Mouse (Mus musculus) hindbrain, postnatal 0 days (tissue): ENCODE data around the gene Tmem108. TPM values are rescaled to one million over a fixed set of nuclear protein-coding genes. Genes with fewer than 3 reads are reported as not detected.

ENCODE experiments used
- ATAC-seq: fragments of 200-750 bp; cut with Nextera tagmentation; 2 replicates; pipeline ENCODE4 v1.8.0; 2017; ENCODE audit warnings: mild to moderate bottlenecking, moderate TSS enrichment, moderate library complexity
- DNase-seq: peaks from one replicate; pipeline ENCODE4 v3.0.0-alpha.2; 2015; ENCODE audit warnings: low spot score
- H3K27ac ChIP-seq: fragments of 300-500 bp; sonication (generic); 2 replicates; pipeline ENCODE4 v1.5.1; 2014; ENCODE audit warnings: mild to moderate bottlenecking
- H3K27me3 ChIP-seq: fragments of 300-500 bp; sonication (generic); 2 replicates; pipeline ENCODE4 v1.6.1; 2014; ENCODE audit warnings: low read length, mixed read lengths; ENCODE audit not compliant: insufficient read depth
- H3K36me3 ChIP-seq: fragments of 300-500 bp; sonication (generic); 2 replicates; pipeline ENCODE4 v1.6.1; 2014; ENCODE audit warnings: low read length, mixed read lengths; ENCODE audit not compliant: insufficient read depth
- H3K4me1 ChIP-seq: fragments of 300-500 bp; sonication (generic); 2 replicates; pipeline ENCODE4 v1.6.1; 2014; ENCODE audit warnings: antibody characterized with exemption, low read length, mixed read lengths; ENCODE audit not compliant: insufficient read depth
- H3K4me2 ChIP-seq: fragments of 300-500 bp; sonication (generic); 2 replicates; pipeline ENCODE4 v1.6.1; 2014; ENCODE audit warnings: low read depth, mild to moderate bottlenecking, low read length, moderate library complexity, mixed read lengths
- H3K4me3 ChIP-seq: fragments of 300-500 bp; sonication (generic); 2 replicates; pipeline ENCODE4 v1.5.1; 2014; ENCODE audit warnings: low read length
- H3K9ac ChIP-seq: fragments of 300-500 bp; sonication (generic); replicated peaks from 2 replicates; pipeline ENCODE4 v1.6.1; 2014; ENCODE audit warnings: mild to moderate bottlenecking, low read length, moderate library complexity, mixed read lengths
- H3K9me3 ChIP-seq: fragments of 300-500 bp; sonication (generic); 2 replicates; pipeline ENCODE4 v1.6.1; 2016; ENCODE audit warnings: low read length, mixed read lengths
- CTCF ChIP-seq: IDR thresholded peaks from 2 replicates; pipeline ENCODE4 v1.5.1; 2016; ENCODE audit warnings: antibody characterized with exemption, control low read depth, low read depth
- WGBS: fragments of 180-500 bp; shearing (Covaris S2); extraction: QIAGEN DNeasy Blood & Tissue Kit; methylation state at CpG from one replicate; pipeline ENCODE4 v1.1.7; 2014; 5-methylcytosine and 5-hydroxymethylcytosine counted together
- polyA plus RNA-seq: library from polyadenylated mRNA; unstranded; fragments of >200 nt; fragmentation: Nextera tagmentation; extraction: Ambion mirVana; gene quantifications from 2 replicates; pipeline ENCODE4 v1.2.1, GENCODE M21; 2015
- total RNA-seq: library from RNA; depleted of rRNA; stranded (reverse); fragments of >200 nt; gene quantifications from 2 replicates; pipeline ENCODE4 v1.2.3, GENCODE M21; 2014

Gene Tmem108
- total and polyA plus RNA-seq, 2 experiments from 2014 or later = 21.5 to 24.4 TPM

DNA sequence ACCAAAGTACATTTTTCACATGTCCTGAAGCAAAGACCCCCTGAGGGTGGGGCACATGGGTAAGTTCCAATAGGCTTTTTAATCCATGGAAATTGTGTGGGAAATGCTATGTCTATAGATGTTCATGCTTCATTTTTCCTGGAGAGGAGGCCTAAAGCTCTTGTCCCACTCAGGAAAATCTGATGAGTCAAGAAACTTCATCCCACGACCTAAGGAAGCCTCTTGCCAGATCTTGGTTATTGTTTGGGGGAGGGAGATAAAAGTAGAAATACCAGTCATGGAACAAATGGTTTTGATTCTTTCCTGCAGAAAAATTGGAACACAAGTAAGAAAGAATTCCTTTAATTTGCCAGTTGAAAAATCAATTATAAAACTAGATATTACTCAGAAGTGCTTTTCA lies 16.5 kb upstream of the Tmem108 start:
- 31% methylated on average over 1 of the region's 1 CpGs for WGBS
- no peak overlapping the region for H3K9ac ChIP-seq
- TF ChIP-seq CTCF = no peak
- no peaks in the 10 kb centered on the region for H3K9me3 ChIP-seq
- H3K36me3 ChIP-seq = no peaks in the 10 kb centered on the region
- no peak overlapping the region for H3K4me2 ChIP-seq
- no peaks in the 10 kb centered on the region for H3K4me1 ChIP-seq
- H3K4me3 ChIP-seq = no peak overlapping the region
- no peak overlapping the region for H3K27ac ChIP-seq
- ATAC-seq (no peak), DNase-seq (no peak)
- H3K27me3 ChIP-seq = no peaks in the 10 kb centered on the region

DNA sequence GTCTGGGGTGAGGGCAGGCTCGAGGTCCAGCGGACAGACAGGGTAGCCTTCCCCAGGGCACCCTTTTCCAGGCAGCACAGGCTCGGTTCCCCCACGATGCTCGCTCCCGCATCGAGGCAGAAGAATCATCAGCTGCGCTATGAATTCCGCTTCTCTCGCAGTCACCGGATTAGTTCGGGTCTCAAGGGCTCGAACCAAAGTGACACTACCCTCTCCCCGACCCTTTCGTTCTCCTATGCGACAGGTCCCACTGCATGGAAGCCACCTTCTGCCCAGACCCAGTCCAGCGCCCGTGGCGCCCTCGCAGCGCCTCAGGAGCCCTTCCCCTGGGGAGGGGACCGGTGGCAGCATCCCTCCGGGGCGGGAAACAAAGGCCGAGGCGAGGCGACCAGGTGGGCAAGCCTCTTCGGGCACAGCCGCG lies 476 bp downstream of the Tmem108 start:
- H3K4me1 ChIP-seq = 0 out of 2 replicates have a peak, but pooled peaks cover 9% of the 10 kb centered on the region
- no peaks in the 10 kb centered on the region for H3K36me3 ChIP-seq
- H3K4me3 ChIP-seq = peak overlapping the region; percentile 62
- peak overlapping the region; percentile 61 for H3K9ac ChIP-seq
- H3K9me3 ChIP-seq = no peaks in the 10 kb centered on the region
- ATAC-seq (peak; percentile 1), DNase-seq (peak; percentile 27)
- 1% methylated on average over 30 of the region's 30 CpGs for WGBS
- peak overlapping the region; percentile 85 for H3K4me2 ChIP-seq
- peaks cover 4% of the 10 kb centered on the region; the same call in 1 of the 2 replicates for H3K27me3 ChIP-seq
- peak overlapping the region; percentile 51; the same call in 1 of the 2 replicates for H3K27ac ChIP-seq
- TF ChIP-seq CTCF = no peak

GRCm38 (mm10) chr9:103760356-103760755 lies 1.3 kb downstream of the Tmem108 start:
- ATAC-seq (no peak), DNase-seq (no peak)
- no peak for TF ChIP-seq CTCF

GRCm38 (mm10) chr9:103759829-103760228 lies 1.8 kb downstream of the Tmem108 start:
- ATAC-seq = no peak
- DNase-seq = no peak
- no peaks in the 10 kb centered on the region for H3K9me3 ChIP-seq
- whole genome bisulfite sequencing = 46% methylated on average over 9 of the region's 9 CpGs
- H3K4me3 ChIP-seq = no peak overlapping the region; the same call in 1 of the 2 replicates
- no peak overlapping the region for H3K9ac ChIP-seq
- no peaks in the 10 kb centered on the region for H3K36me3 ChIP-seq
- no peak for TF ChIP-seq CTCF
- 0 out of 2 replicates have a peak, but pooled peaks cover 9% of the 10 kb centered on the region for H3K4me1 ChIP-seq
- H3K4me2 ChIP-seq = peak overlapping the region; percentile 85
- H3K27ac ChIP-seq = no peak overlapping the region
- peaks cover 4% of the 10 kb centered on the region; the same call in 1 of the 2 replicates for H3K27me3 ChIP-seq

More at GRCm38 (mm10) chr9:103760356-103760755, 1.3 kb downstream of the Tmem108 start:
- peak overlapping the region; percentile 85 for H3K4me2 ChIP-seq
- peak overlapping the region; percentile 61; the same call in 1 of the 2 replicates for H3K9ac ChIP-seq
- 32% methylated on average over 8 of the region's 8 CpGs for WGBS
- no peak overlapping the region for H3K27ac ChIP-seq
- peak overlapping the region; percentile 62 for H3K4me3 ChIP-seq
- H3K27me3 ChIP-seq = peaks cover 4% of the 10 kb centered on the region; the same call in 1 of the 2 replicates
- H3K9me3 ChIP-seq = no peaks in the 10 kb centered on the region
- H3K36me3 ChIP-seq = no peaks in the 10 kb centered on the region
- H3K4me1 ChIP-seq = 0 out of 2 replicates have a peak, but pooled peaks cover 9% of the 10 kb centered on the region

GRCm38 (mm10) chr9:103758930-103759695 lies 2.5 kb downstream of the Tmem108 start:
- Histone ChIP-seq H3K4me3 (peak overlapping the region; percentile 22), H3K36me3 (no peaks in the 10 kb centered on the region), H3K27me3 (peaks cover 4% of the 10 kb centered on the region; the same call in 1 of the 2 replicates), H3K27ac (no peak overlapping the region), H3K9me3 (no peaks in the 10 kb centered on the region), H3K4me1 (0 out of 2 replicates have a peak, but pooled peaks cover 9% of the 10 kb centered on the region), H3K9ac (0 out of 2 replicates have a peak overlapping the region, but pooled peaks have one; percentile 22), H3K4me2 (peak overlapping the region; percentile 85)
- DNase-seq = peak; percentile 94
- 14% methylated on average over 20 of the region's 20 CpGs for WGBS
- peak; percentile 39 for ATAC-seq
- peak; percentile 98 for TF ChIP-seq CTCF

DNA sequence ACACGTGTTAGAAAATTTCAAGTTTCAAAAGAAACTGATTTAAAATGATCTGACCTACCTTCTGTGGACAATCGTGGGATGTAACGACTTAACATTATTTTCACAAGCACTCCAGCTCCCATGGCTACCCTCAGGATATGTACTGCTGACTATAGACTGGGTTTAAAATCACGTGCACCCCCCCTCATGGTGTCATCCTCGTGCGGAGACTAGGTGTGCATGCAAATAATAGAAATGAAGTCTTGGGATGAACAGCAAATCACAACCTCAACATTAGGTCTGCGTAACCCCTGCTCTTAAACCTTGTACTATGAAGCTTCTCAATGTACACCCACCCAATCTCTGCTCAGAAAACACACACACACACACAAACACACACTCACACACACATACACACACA lies 3.4 kb downstream of the Tmem108 start:
- no peak for TF ChIP-seq CTCF
- ATAC-seq = no peak
- Histone ChIP-seq H3K9ac (no peak overlapping the region), H3K4me1 (0 out of 2 replicates have a peak, but pooled peaks cover 9% of the 10 kb centered on the region), H3K27me3 (peaks cover 4% of the 10 kb centered on the region; the same call in 1 of the 2 replicates), H3K4me2 (peak overlapping the region; percentile 85; the same call in 1 of the 2 replicates), H3K27ac (no peak overlapping the region), H3K4me3 (no peak overlapping the region), H3K36me3 (no peaks in the 10 kb centered on the region), H3K9me3 (no peaks in the 10 kb centered on the region)
- DNase-seq = no peak
- WGBS = 75% methylated on average over 7 of the region's 7 CpGs
